Comparison of ENCODE assay signal across 10 mouse cellular contexts in the genomic region with DNA sequence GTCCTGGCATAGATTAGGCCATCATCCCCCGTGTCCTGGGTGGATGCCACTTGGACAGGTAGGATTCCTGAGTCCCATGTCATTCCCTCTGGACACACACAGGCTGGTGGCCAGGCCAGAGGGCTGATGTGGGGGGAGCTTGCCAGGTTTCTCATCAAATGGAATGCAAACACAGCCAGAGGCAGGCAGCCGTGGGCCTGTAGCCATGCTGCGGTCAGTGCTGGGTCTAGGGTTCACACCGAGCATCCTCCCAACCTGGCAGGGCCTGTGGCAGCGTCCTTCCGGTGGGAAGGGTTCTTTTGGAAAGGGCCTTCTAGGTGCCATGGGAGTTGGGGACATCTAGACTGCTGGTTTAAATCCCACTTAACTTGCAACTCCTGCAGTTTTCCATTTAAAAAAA.
A peak's percentile ranks its signal among the peaks of the same experiment; 100 is the strongest.
DNase-seq lines count a peak whose midpoint lies in the region; ATAC-seq and TF ChIP-seq lines count a peak whose summit lies in the region.
"Had no signal": no experiment of that assay in that cellular context is flagged by ENCODE, and none has a peak within 500 bp of the region (broad histone marks: within the 10 kb centered on the region; RNA-seq: fewer than 3 reads in every experiment).

No protein-coding gene starts in this region.

- H3K4me2 ChIP-seq in hindbrain, embryonic 12.5 days (replicated peaks): no peak overlapping the region

- peak; percentile 36 for DNase-seq in gastrocnemius, adult 2 months
- no peak for DNase-seq in gastrocnemius, adult 8-10 months (ENCODE audit: low spot score in 2 of 2)
- DNase-seq in lung, adult 18-20 months: peak; percentile 47 to 65
- no peak for DNase-seq in lung, postnatal 14 days
- DNase-seq in fibroblast of lung, adult 2 months (ENCODE audit: low read depth): peak; percentile 73
- DNase-seq in lung, postnatal 4 days: peak; percentile 27 to 41
- DNase-seq: gastrocnemius, postnatal 36 days had no signal

- no peak overlapping the region for H3K27ac ChIP-seq in gastrocnemius, adult 2 months
- H3K27ac ChIP-seq in hindbrain, embryonic 12.5 days: no peak overlapping the region

- WGBS in hindbrain, embryonic 12.5 days: 85% methylated on average over 6 of the region's 6 CpGs

- H3K36me3 ChIP-seq in hindbrain, embryonic 12.5 days: no peaks in the 10 kb centered on the region

- H3K27me3 ChIP-seq in hindbrain, embryonic 12.5 days: no peaks in the 10 kb centered on the region

- no peaks in the 10 kb centered on the region for H3K9me3 ChIP-seq in hindbrain, embryonic 12.5 days (replicated peaks)

- no peak overlapping the region for H3K4me3 ChIP-seq in gastrocnemius, adult 2 months
- no peak overlapping the region for H3K4me3 ChIP-seq in hindbrain, embryonic 12.5 days
- H3K4me3 ChIP-seq: megakaryocyte, embryonic 14.5 days had no signal

- H3K9ac ChIP-seq in hindbrain, embryonic 12.5 days: no peak overlapping the region

- H3K4me1 ChIP-seq in hindbrain, embryonic 12.5 days: peaks cover 19% of the 10 kb centered on the region
- H3K4me1 ChIP-seq: megakaryocyte, embryonic 14.5 days had no signal

- no peak for ATAC-seq in hindbrain, embryonic 12.5 days (ENCODE audit: low FRiP score)
- no peak for ATAC-seq in CD4-positive, CD25-positive, alpha-beta regulatory T cell, adult 4 months

- intact Hi-C loops in gastrocnemius, adult 2 months (cut with DNase I): no loop called here

- TF ChIP-seq CTCF in gastrocnemius, adult 2 months (IDR thresholded peaks at IDR 0.05): no peak

Comparison
In these comparisons a context has a peak if more than half of its experiments do, and no peak if none do; other contexts are left out.
1. DNase-seq: peak in gastrocnemius, adult 2 months (single experiment), lung, adult 18-20 months (2 of 2), fibroblast of lung, adult 2 months (single experiment) and lung, postnatal 4 days (2 of 2); none in gastrocnemius, adult 8-10 months (0 of 2) and lung, postnatal 14 days (single experiment).